Mouse (Mus musculus): Measurements from ENCODE around the gene Icosl.
"Not testable (repeated sequence)": the region's sequence is repeated elsewhere in the genome, so short reads cannot be mapped to it uniquely, and the experiment has no call there.

The Icosl gene

GRCm38 (mm10) chr10:78115153-78115552 is 46.1 kb downstream of the Icosl start:
- DNase-seq (ENCODE audit: low spot score): no peak

- no peak for DNase-seq (ENCODE audit: low spot score)
Observed at GRCm38 (mm10) chr10:78119422-78119821, 50.3 kb downstream of the Icosl start.

- DNase-seq (ENCODE audit: low spot score): peak; percentile 31
Observed at GRCm38 (mm10) chr10:78124137-78124536, 55.0 kb downstream of the Icosl start.

GRCm38 (mm10) chr10:78125061-78125460 is 56.0 kb downstream of the Icosl start:
- not testable (repeated sequence) for DNase-seq (ENCODE audit: low spot score)

GRCm38 (mm10) chr10:78126311-78126710 is 57.2 kb downstream of the Icosl start:
- no peak for DNase-seq (ENCODE audit: low spot score)

- no peak for DNase-seq (ENCODE audit: low spot score)
Observed at GRCm38 (mm10) chr10:78127046-78127870, 58.2 kb downstream of the Icosl start.

- no peak for DNase-seq (ENCODE audit: low spot score)
Observed at GRCm38 (mm10) chr10:78127931-78128330, 58.8 kb downstream of the Icosl start.

- DNase-seq (ENCODE audit: low spot score): no peak
Observed at GRCm38 (mm10) chr10:78128647-78129046, 59.5 kb downstream of the Icosl start.

GRCm38 (mm10) chr10:78129423-78129822 is 60.3 kb downstream of the Icosl start:
- DNase-seq (ENCODE audit: low spot score): peak; percentile 53

GRCm38 (mm10) chr10:78129998-78130397 is 60.9 kb downstream of the Icosl start:
- DNase-seq (ENCODE audit: low spot score): no peak
